Mouse (Mus musculus): ENCODE data around the gene Dnm2. TPM values are rescaled to one million over a fixed set of nuclear protein-coding genes. Genes with fewer than 3 reads are reported as not detected.
"Not testable (repeated sequence)": the region's sequence is repeated elsewhere in the genome, so short reads cannot be mapped to it uniquely, and the experiment has no call there.

Dnm2 gene
- polyA plus RNA-seq, 1 experiment from 2014 or later: 60.7 TPM

DNA sequence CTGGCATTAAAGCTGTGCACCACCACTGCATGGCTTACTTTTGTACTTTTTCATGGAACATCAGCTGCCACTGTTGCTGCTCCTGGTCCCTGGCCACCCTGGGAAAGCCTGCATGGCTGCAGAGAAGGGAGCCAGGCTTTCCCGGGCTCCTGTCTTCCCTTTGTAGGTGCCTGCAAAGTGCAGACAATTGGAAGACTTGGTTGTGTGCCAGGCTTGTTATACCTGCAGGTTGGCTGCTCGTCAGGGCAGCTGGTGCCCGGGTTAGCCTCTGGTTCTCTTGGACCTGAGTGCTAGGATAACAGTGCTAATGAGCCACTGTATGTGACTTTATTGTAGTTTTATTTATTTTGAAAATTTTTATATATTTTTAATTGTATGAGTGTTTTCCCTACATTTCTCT is 34.1 kb downstream of the Dnm2 start:
- ATAC-seq (ENCODE audit: low FRiP score): no peak
- 86% methylated on average over 3 of the region's 3 CpGs for WGBS

DNA sequence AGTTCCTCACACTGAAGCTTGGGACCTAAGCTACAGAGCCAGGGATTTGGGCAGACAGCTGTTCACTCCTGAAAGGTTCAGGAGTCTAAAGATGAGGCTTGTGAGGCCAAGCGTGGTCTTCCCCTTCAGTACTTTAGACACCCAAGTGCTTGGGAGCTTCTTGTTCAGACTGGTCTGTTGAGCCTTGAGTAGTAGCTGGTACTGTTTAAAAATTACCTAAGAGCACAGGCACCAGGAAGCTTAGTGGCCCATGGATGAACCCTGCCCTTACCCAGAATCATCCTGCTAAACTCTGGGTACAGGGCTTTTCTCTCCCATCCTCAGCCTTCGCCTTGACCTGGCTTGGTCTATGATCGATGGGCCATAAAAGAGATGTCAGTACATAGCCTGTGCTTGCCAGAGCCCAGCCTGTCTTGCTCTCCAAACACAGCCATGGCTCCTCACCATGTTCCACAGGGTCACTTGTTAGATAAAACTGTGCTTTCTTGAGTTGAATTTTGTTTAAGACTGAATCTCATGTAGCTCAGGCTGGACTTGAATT is 35.8 kb downstream of the Dnm2 start:
- Histone ChIP-seq H3K27me3 (ENCODE audit: control insufficient read depth, insufficient read depth, low read length) (no peaks in the 10 kb centered on the region), H3K4me2 (replicated peaks) (no peak overlapping the region), H3K4me3 (replicated peaks; ENCODE audit: low read length) (no peak overlapping the region), H3K4me1 (replicated peaks; ENCODE audit: control insufficient read depth, insufficient read depth, low read length) (no peaks in the 10 kb centered on the region), H3K9ac (no peak overlapping the region), H3K27ac (no peak overlapping the region), H3K36me3 (replicated peaks; ENCODE audit: control insufficient read depth, insufficient read depth) (peaks cover 20% of the 10 kb centered on the region; the same call in 1 of the 2 replicates), H3K9me3 (ENCODE audit: control insufficient read depth, low read length) (no peaks in the 10 kb centered on the region)
- WGBS: 96% methylated on average over 3 of the region's 3 CpGs
- no peak for DNase-seq (ENCODE audit: low spot score)
- ATAC-seq (ENCODE audit: low FRiP score): no peak

More for the DNA sequence above, 34.1 kb downstream of the Dnm2 start:
- no peak for DNase-seq (ENCODE audit: low spot score)
- H3K36me3 ChIP-seq (replicated peaks; ENCODE audit: control insufficient read depth, insufficient read depth): 0 out of 2 replicates have a peak, but pooled peaks cover 11% of the 10 kb centered on the region
- H3K4me3 ChIP-seq (replicated peaks; ENCODE audit: low read length): no peak overlapping the region
- H3K4me1 ChIP-seq (replicated peaks; ENCODE audit: control insufficient read depth, insufficient read depth, low read length): no peaks in the 10 kb centered on the region
- H3K27me3 ChIP-seq (ENCODE audit: control insufficient read depth, insufficient read depth, low read length): no peaks in the 10 kb centered on the region
- H3K4me2 ChIP-seq (replicated peaks): no peak overlapping the region
- no peak overlapping the region for H3K9ac ChIP-seq
- H3K9me3 ChIP-seq (ENCODE audit: control insufficient read depth, low read length): no peaks in the 10 kb centered on the region
- no peak overlapping the region for H3K27ac ChIP-seq

DNA sequence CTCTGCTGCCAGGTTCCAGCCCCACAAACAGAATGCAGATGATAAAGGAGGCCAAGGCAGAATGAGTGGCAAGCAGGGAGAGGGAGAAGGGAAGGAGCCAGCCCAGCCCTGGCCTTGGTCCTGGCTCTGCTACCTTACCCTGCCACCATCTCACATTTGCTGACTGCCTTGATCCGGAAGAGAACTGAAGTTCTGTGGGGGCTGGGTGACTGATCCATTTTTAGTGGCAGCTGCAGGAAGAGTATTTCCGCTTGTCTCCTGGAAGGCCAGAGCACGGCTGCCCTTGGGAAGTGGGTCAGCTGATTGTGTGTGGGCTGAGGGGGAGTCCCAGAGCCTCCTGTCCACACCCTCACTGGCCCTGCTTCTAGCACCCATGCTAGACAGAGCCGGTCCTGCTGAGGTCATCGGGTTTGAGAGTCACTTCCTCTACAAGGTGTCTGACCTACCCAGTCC is 38.5 kb downstream of the Dnm2 start:
- 86% methylated on average over 5 of the region's 5 CpGs for WGBS
- no peak overlapping the region for H3K4me3 ChIP-seq (replicated peaks; ENCODE audit: low read length)
- H3K4me1 ChIP-seq (replicated peaks; ENCODE audit: control insufficient read depth, insufficient read depth, low read length): no peaks in the 10 kb centered on the region
- 0 out of 2 replicates have a peak overlapping the region, but pooled peaks have one; percentile 8 for H3K9ac ChIP-seq
- ATAC-seq (ENCODE audit: low FRiP score): no peak; the same call in 1 of the 2 replicates
- no peaks in the 10 kb centered on the region for H3K27me3 ChIP-seq (ENCODE audit: control insufficient read depth, insufficient read depth, low read length)
- peak overlapping the region; percentile 11; the same call in 1 of the 2 replicates for H3K27ac ChIP-seq
- peaks cover 44% of the 10 kb centered on the region for H3K36me3 ChIP-seq (replicated peaks; ENCODE audit: control insufficient read depth, insufficient read depth)
- no peak for DNase-seq (ENCODE audit: low spot score)
- no peak overlapping the region for H3K4me2 ChIP-seq (replicated peaks)
- H3K9me3 ChIP-seq (ENCODE audit: control insufficient read depth, low read length): no peaks in the 10 kb centered on the region

DNA sequence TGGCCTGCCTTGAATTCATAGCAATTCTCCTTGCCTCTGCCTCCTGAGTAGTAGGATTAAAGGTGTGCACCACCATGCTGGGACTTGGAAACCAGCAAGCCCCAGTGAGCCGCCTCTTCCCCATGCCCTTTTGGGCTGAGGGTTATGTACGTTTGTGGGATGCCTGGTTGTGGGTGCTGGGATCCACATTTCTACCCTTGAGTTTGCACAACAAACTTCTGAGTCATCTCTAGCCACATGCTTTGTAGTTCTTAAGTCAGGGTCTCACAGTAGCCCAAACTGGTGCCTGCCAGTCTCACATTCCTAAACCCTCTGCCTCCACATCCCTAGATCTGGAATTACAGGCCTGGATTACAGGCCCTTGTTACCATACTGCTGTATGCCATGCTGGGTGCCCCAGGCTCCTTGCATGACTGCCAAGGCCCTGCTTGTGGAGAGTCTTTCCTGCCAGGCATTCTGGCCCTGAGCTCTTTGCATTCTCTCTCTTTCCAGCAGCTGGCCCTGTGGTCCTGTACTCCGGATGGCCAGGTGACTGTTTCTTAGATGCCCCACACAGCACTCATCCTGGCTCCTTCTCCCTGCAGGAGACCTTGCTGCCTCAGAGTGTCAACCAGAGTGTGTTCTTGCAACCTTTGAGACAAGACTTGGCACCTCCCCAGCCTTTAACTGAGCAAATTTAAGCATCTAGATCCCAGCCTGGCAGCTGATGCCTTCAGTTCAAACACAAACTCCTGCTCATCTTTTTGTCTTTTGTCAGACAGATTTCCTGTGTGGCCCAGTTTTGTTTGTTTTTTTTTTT is 39.3 kb downstream of the Dnm2 start:
- Histone ChIP-seq H3K36me3 (replicated peaks; ENCODE audit: control insufficient read depth, insufficient read depth) (peaks cover 46% of the 10 kb centered on the region), H3K27ac (no peak overlapping the region)

DNA sequence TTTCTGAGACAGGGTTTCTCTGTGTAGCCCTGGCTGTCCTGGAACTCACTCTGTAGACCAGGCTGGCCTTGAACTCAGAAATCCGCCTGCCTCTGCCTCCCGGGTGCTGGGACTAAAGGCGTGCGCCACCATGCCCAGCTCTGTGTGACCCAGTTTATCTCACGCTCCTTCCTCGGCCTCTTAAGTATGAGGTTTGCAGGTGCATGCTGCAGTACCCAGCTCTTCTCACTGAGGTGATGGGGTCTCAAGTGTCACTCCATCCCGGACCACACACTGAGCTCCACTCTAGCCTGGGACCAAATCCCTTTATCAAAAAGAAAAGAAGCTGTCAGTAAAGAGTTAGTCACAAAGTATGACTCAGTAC is 39.8 kb downstream of the Dnm2 start:
- not testable (repeated sequence) for H3K27ac ChIP-seq; H3K4me3 ChIP-seq (replicated peaks; ENCODE audit: low read length); H3K4me2 ChIP-seq (replicated peaks); H3K9ac ChIP-seq; DNase-seq (ENCODE audit: low spot score); H3K9me3 ChIP-seq (ENCODE audit: control insufficient read depth, low read length); H3K4me1 ChIP-seq (replicated peaks; ENCODE audit: control insufficient read depth, insufficient read depth, low read length); H3K27me3 ChIP-seq (ENCODE audit: control insufficient read depth, insufficient read depth, low read length); ATAC-seq (ENCODE audit: low FRiP score)
- 96% methylated on average over 7 of the region's 7 CpGs for WGBS
- peaks cover 47% of the 10 kb centered on the region for H3K36me3 ChIP-seq (replicated peaks; ENCODE audit: control insufficient read depth, insufficient read depth)

More for the DNA sequence above, 39.3 kb downstream of the Dnm2 start:
- no peak overlapping the region for H3K4me2 ChIP-seq (replicated peaks)
- 86% methylated on average over 3 of the region's 3 CpGs for WGBS
- H3K27me3 ChIP-seq (ENCODE audit: control insufficient read depth, insufficient read depth, low read length): no peaks in the 10 kb centered on the region
- ATAC-seq (ENCODE audit: low FRiP score) (no peak), DNase-seq (ENCODE audit: low spot score) (no peak)
- no peak overlapping the region for H3K4me3 ChIP-seq (replicated peaks; ENCODE audit: low read length)
- no peak overlapping the region for H3K9ac ChIP-seq
- no peaks in the 10 kb centered on the region for H3K9me3 ChIP-seq (ENCODE audit: control insufficient read depth, low read length)
- no peaks in the 10 kb centered on the region for H3K4me1 ChIP-seq (replicated peaks; ENCODE audit: control insufficient read depth, insufficient read depth, low read length)

DNA sequence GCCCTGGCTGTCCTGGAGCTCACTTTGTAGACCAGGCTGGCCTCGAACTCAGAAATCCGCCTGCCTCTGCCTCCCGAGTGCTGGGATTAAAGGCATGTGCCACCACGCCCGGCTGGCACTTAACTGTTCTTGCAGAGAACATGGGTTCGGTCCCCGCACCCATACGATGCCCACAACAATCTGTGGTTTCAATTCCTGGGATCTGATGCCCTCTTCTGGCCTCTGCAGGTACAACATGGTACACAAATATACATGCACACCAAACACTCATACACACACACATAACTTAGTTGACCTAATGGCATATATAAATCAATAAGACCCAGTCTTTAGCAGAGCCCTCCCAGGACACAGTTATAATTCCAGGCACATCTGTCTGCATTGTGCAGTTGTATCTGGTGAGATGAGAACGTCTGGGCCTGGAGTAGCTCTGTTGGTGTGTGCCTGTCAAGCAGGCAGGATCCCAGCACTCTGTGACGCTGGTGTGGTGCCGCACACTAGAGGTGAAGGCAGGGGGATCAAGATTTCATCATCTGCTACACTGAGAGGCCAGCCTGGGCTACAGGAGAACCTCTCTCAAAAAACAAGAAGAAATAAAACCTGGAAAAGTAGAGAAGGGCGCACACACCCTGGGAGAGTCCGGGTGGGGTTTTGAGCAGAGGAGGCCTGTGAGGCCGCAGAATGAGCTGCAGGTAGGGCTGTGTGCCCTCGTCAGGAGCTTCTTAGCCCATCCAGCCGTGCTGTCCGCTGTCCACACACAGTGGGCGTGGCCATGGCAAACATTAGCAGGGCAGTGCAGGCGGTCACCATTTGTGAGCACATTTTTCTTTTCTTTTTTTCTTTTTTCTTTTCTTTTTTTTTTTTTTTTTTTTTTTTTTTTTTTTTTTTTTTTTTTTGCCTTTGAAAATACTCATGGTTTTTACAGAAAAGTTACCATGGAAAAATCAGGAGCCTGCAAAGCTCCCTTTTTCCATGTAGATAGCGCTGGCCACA is 44.6 kb downstream of the Dnm2 start:
- ATAC-seq (ENCODE audit: low FRiP score): no peak

DNA sequence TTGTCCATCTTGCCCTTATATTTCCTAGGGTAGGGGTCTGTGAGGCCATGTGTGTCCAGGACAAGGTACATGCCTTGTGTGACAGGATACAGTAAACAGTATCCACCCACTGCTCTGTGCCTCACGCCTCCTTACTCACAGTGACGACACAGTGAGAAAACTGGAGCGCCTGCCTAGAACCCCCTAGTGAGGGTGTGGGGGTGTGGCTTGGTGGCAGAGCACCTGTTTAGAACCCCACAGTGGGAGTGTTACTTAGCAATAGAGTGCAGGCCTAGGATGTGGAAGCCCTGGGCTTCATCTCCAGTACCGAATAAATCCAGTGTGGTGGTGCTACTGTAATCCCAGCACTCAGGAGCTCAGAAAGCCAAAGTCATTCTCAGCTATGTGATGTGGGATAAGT is 48.2 kb downstream of the Dnm2 start:
- H3K27me3 ChIP-seq (ENCODE audit: control insufficient read depth, insufficient read depth, low read length): no peaks in the 10 kb centered on the region
- H3K4me2 ChIP-seq (replicated peaks): no peak overlapping the region
- H3K9me3 ChIP-seq (ENCODE audit: control insufficient read depth, low read length): no peaks in the 10 kb centered on the region
- DNase-seq (ENCODE audit: low spot score): no peak
- peaks cover 92% of the 10 kb centered on the region for H3K36me3 ChIP-seq (replicated peaks; ENCODE audit: control insufficient read depth, insufficient read depth)
- H3K4me3 ChIP-seq (replicated peaks; ENCODE audit: low read length): no peak overlapping the region
- no peaks in the 10 kb centered on the region for H3K4me1 ChIP-seq (replicated peaks; ENCODE audit: control insufficient read depth, insufficient read depth, low read length)
- WGBS: 93% methylated on average over 4 of the region's 4 CpGs
- no peak overlapping the region for H3K9ac ChIP-seq
- ATAC-seq (ENCODE audit: low FRiP score): no peak
- H3K27ac ChIP-seq: no peak overlapping the region

More for the DNA sequence above, 44.6 kb downstream of the Dnm2 start:
- Histone ChIP-seq H3K4me2 (replicated peaks) (no peak overlapping the region), H3K9ac (no peak overlapping the region), H3K27ac (no peak overlapping the region), H3K4me1 (replicated peaks; ENCODE audit: control insufficient read depth, insufficient read depth, low read length) (no peaks in the 10 kb centered on the region), H3K27me3 (ENCODE audit: control insufficient read depth, insufficient read depth, low read length) (no peaks in the 10 kb centered on the region), H3K9me3 (ENCODE audit: control insufficient read depth, low read length) (no peaks in the 10 kb centered on the region), H3K36me3 (replicated peaks; ENCODE audit: control insufficient read depth, insufficient read depth) (peaks cover 88% of the 10 kb centered on the region), H3K4me3 (replicated peaks; ENCODE audit: low read length) (no peak overlapping the region)
- 90% methylated on average over 20 of the region's 20 CpGs for WGBS
- DNase-seq (ENCODE audit: low spot score): no peak

DNA sequence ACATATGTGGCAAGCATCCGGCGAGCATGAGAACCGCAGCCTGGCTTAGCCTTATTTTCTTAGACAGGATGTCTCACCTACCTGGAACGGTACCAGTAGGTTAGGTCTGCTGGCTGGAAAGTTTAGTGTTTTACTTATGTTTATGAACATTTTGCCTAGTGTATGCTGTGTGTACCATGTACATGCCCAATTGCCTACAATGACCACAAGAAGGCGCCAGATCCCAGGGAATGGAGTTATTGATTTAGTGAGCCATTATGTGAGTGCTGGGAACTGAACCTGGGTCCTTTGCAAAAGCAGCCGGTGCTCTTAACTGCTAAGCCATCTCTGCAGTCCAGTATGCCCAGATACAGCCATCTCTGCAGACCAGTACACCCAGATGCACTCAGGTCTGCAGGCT is 53.0 kb downstream of the Dnm2 start:
- DNase-seq (ENCODE audit: low spot score): no peak
- Histone ChIP-seq H3K4me2 (replicated peaks) (no peak overlapping the region), H3K9ac (no peak overlapping the region), H3K9me3 (ENCODE audit: control insufficient read depth, low read length) (no peaks in the 10 kb centered on the region), H3K27me3 (ENCODE audit: control insufficient read depth, insufficient read depth, low read length) (no peaks in the 10 kb centered on the region), H3K4me3 (replicated peaks; ENCODE audit: low read length) (no peak overlapping the region), H3K27ac (no peak overlapping the region), H3K4me1 (replicated peaks; ENCODE audit: control insufficient read depth, insufficient read depth, low read length) (no peaks in the 10 kb centered on the region), H3K36me3 (replicated peaks; ENCODE audit: control insufficient read depth, insufficient read depth) (peaks cover 100% of the 10 kb centered on the region)
- ATAC-seq (ENCODE audit: low FRiP score): no peak
- 98% methylated on average over 6 of the region's 6 CpGs for WGBS

DNA sequence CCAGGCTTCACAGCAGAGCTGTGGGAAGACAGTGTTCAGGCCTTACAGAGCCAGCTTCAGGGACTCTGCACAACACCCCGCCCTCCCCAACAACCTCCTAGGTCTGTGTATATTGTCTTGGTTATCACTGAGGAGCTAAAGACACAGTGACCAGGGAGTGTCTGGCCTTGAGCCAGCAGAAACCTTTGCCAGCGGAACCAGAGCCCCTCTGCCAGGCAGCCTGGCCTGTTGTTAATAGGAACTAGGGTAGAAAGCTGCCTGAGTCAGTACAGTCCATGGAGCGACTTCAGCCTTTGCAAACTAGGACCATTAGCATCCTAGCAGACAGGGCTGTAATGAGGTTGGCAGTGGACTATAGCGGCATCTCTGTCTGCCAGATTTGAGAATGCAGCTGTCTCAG is 59.4 kb downstream of the Dnm2 start:
- no peaks in the 10 kb centered on the region for H3K4me1 ChIP-seq (replicated peaks; ENCODE audit: control insufficient read depth, insufficient read depth, low read length)
- WGBS: 83% methylated on average over 4 of the region's 4 CpGs
- no peak overlapping the region for H3K4me2 ChIP-seq (replicated peaks)
- H3K27me3 ChIP-seq (ENCODE audit: control insufficient read depth, insufficient read depth, low read length): no peaks in the 10 kb centered on the region
- H3K9me3 ChIP-seq (ENCODE audit: control insufficient read depth, low read length): no peaks in the 10 kb centered on the region
- H3K27ac ChIP-seq: no peak overlapping the region
- no peak overlapping the region for H3K9ac ChIP-seq
- H3K4me3 ChIP-seq (replicated peaks; ENCODE audit: low read length): no peak overlapping the region
- DNase-seq (ENCODE audit: low spot score): peak; percentile 33
- ATAC-seq (ENCODE audit: low FRiP score): no peak
- H3K36me3 ChIP-seq (replicated peaks; ENCODE audit: control insufficient read depth, insufficient read depth): peaks cover 90% of the 10 kb centered on the region
